Mouse (Mus musculus) naive thymus-derived CD4-positive, alpha-beta T cell, adult 5 months (primary cell): ENCODE measurements around the gene Exoc1. TPM values are rescaled to one million over a fixed set of nuclear protein-coding genes. Genes with fewer than 3 reads are reported as not detected.

Experiments used
- polyA plus RNA-seq: library from polyadenylated mRNA; unstranded; fragments of 100-300 nt; shearing (Covaris generic); gene quantifications from one replicate; pipeline ENCODE4 v1.2.1, GENCODE M21; 2017

Exoc1 gene
- 36.1 TPM for polyA plus RNA-seq

GRCm38 (mm10) chr5:76529040-76529703 lies at the start of gene Exoc1:
Gene Exoc1 (plus strand): TSS chr5:76529311.

DNA sequence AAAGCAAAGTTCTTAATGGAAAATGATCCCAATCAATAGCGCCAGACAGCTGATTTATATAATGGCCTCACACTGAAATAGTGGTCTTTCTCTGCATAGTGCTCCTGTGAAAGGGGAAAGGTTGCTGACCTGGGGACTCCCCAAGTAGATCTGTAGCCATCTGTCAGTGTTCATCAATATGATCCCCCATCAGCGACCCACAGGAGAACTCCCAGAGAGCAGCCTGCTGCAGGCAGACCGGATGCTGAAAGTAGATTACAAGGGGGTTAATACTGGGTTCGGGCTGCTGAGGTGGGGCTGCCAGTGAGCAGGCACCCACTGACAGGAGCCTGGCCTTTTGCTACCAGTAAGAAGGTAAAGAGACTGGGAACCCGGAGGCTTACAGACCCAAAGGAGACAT lies 45.3 kb upstream of the Exoc1 start, which contains the start of gene Gm7271:
Gene Gm7271, plus strand, starts transcription at position 230 of the 400 bp plus-strand sequence.

GRCm38 (mm10) chr5:76588551-76589283 lies 59.6 kb downstream of the Exoc1 start, which contains the start of gene Cep135:
Gene Cep135 (plus strand): TSS chr5:76588698.

Other genes starting within 250 kb of the Exoc1 start
- 18.3 TPM for gene Clock, start 224.5 kb upstream of the Exoc1 start, polyA plus RNA-seq
- not detected for gene Pdcl2, start 198.2 kb upstream of the Exoc1 start, polyA plus RNA-seq
- gene Nmu, start 165.5 kb upstream of the Exoc1 start, polyA plus RNA-seq = not detected
- gene Gm7271, start 45.3 kb upstream of the Exoc1 start, polyA plus RNA-seq = not detected
- 16.7 TPM for gene Cep135, start 59.4 kb downstream of the Exoc1 start, polyA plus RNA-seq
- 1.5 TPM for gene C530008M17Rik, start 127.2 kb downstream of the Exoc1 start, polyA plus RNA-seq